Mouse (Mus musculus): ENCODE measurements around the gene Zfp710. TPM values are rescaled to one million over a fixed set of nuclear protein-coding genes. Genes with fewer than 3 reads are reported as not detected.

Zfp710 gene
- polyA plus RNA-seq, 1 experiment = 3.8 TPM

GRCm38 (mm10) chr7:80111066-80112045 is 86.7 kb downstream of the Zfp710 start:
- Histone ChIP-seq H3K4me1 (ENCODE audit: control insufficient read depth, insufficient read depth, low read length) (peaks cover 12% of the 10 kb centered on the region), H3K27ac (ENCODE audit: control insufficient read depth, insufficient read depth, low read depth, low read length) (no peak overlapping the region), H3K27me3 (ENCODE audit: control insufficient read depth, insufficient read depth, low read length) (no peaks in the 10 kb centered on the region), H3K36me3 (ENCODE audit: control insufficient read depth, insufficient read depth, low read length) (no peaks in the 10 kb centered on the region), H3K4me3 (ENCODE audit: control insufficient read depth, low read depth, low read length) (no peak overlapping the region)
- TF ChIP-seq CTCF (IDR thresholded peaks at IDR 0.05; ENCODE audit: control insufficient read depth, insufficient read depth, insufficient replicate concordance, low read depth, low read length) (no peak), POLR2A (IDR thresholded peaks at IDR 0.05; ENCODE audit: control insufficient read depth, low read depth, low read length) (no peak)

- Histone ChIP-seq H3K36me3 (ENCODE audit: control insufficient read depth, insufficient read depth, low read length) (no peaks in the 10 kb centered on the region), H3K27ac (ENCODE audit: control insufficient read depth, insufficient read depth, low read depth, low read length) (peak overlapping the region; percentile 48), H3K4me3 (ENCODE audit: control insufficient read depth, low read depth, low read length) (peak overlapping the region; percentile 79), H3K27me3 (ENCODE audit: control insufficient read depth, insufficient read depth, low read length) (no peaks in the 10 kb centered on the region), H3K4me1 (ENCODE audit: control insufficient read depth, insufficient read depth, low read length) (peaks cover 12% of the 10 kb centered on the region)
- TF ChIP-seq CTCF (IDR thresholded peaks at IDR 0.05; ENCODE audit: control insufficient read depth, insufficient read depth, insufficient replicate concordance, low read depth, low read length) = no peak
- no peak for TF ChIP-seq POLR2A (IDR thresholded peaks at IDR 0.05; ENCODE audit: control insufficient read depth, low read depth, low read length)
Measured at GRCm38 (mm10) chr7:80113989-80114388, 89.4 kb downstream of the Zfp710 start.

DNA sequence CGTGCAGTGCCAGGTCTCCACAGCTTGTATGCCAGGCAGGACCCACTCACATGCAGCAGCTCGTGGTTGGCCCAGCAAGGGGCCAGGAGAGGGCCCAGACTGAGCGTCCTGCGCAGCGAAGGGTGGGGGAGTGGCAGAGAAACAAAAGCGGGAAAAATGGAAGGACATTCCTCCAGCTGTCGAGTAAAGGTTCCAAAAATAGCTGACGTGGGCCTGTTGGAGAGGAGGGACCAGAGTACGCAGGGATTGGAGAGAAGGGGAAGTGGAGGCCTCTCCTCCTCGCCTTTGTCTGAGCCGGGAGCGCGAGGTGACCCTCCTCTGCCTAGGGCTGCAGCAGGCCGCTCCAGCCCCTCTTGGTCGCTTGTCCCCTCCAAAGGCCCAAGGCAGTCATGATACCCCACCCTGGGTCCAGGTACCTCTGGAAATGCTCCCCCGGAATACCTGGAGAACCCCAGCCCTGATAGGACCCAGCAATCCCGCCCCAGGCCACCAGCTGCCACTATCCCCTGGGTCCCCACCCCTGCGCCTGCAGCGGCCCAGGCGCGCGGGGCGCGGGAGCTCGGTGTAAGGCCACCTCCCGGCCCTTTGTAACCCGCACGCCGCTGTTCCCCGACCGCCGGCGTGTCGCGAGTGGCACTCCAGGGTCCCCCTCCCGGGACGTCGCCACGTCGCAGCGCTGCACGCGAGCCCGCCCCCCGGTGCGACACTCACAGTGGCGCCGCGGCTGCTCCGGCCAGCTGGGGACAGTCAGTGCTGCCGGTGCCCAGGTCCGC is 90.0 kb downstream of the Zfp710 start:
- Histone ChIP-seq H3K4me1 (ENCODE audit: control insufficient read depth, insufficient read depth, low read length) (peaks cover 12% of the 10 kb centered on the region), H3K36me3 (ENCODE audit: control insufficient read depth, insufficient read depth, low read length) (no peaks in the 10 kb centered on the region), H3K27me3 (ENCODE audit: control insufficient read depth, insufficient read depth, low read length) (no peaks in the 10 kb centered on the region), H3K27ac (ENCODE audit: control insufficient read depth, insufficient read depth, low read depth, low read length) (peak overlapping the region; percentile 48), H3K4me3 (ENCODE audit: control insufficient read depth, low read depth, low read length) (peak overlapping the region; percentile 79)
- TF ChIP-seq CTCF (IDR thresholded peaks at IDR 0.05; ENCODE audit: control insufficient read depth, insufficient read depth, insufficient replicate concordance, low read depth, low read length) = no peak
- TF ChIP-seq POLR2A (IDR thresholded peaks at IDR 0.05; ENCODE audit: control insufficient read depth, low read depth, low read length) = no peak

- peaks cover 12% of the 10 kb centered on the region for H3K4me1 ChIP-seq (ENCODE audit: control insufficient read depth, insufficient read depth, low read length)
Measured at GRCm38 (mm10) chr7:80115224-80115590, 90.6 kb downstream of the Zfp710 start, which contains the start of gene Idh2. TSS of gene Idh2 (minus strand) at chr7:80115392.

GRCm38 (mm10) chr7:80116158-80116557 is 91.5 kb downstream of the Zfp710 start:
- Histone ChIP-seq H3K4me3 (ENCODE audit: control insufficient read depth, low read depth, low read length) (no peak overlapping the region), H3K36me3 (ENCODE audit: control insufficient read depth, insufficient read depth, low read length) (no peaks in the 10 kb centered on the region), H3K27ac (ENCODE audit: control insufficient read depth, insufficient read depth, low read depth, low read length) (no peak overlapping the region), H3K4me1 (ENCODE audit: control insufficient read depth, insufficient read depth, low read length) (peaks cover 12% of the 10 kb centered on the region), H3K27me3 (ENCODE audit: control insufficient read depth, insufficient read depth, low read length) (no peaks in the 10 kb centered on the region)
- TF ChIP-seq CTCF (IDR thresholded peaks at IDR 0.05; ENCODE audit: control insufficient read depth, insufficient read depth, insufficient replicate concordance, low read depth, low read length) (no peak), POLR2A (IDR thresholded peaks at IDR 0.05; ENCODE audit: control insufficient read depth, low read depth, low read length) (no peak)

More at GRCm38 (mm10) chr7:80115224-80115590, 90.6 kb downstream of the Zfp710 start, which contains the start of gene Idh2:
- Histone ChIP-seq H3K27ac (ENCODE audit: control insufficient read depth, insufficient read depth, low read depth, low read length) (peak within 1 kb of the TSS; percentile 48), H3K36me3 (ENCODE audit: control insufficient read depth, insufficient read depth, low read length) (no peaks in the 10 kb centered on the region), H3K27me3 (ENCODE audit: control insufficient read depth, insufficient read depth, low read length) (no peaks in the 10 kb centered on the region), H3K4me3 (ENCODE audit: control insufficient read depth, low read depth, low read length) (peak within 1 kb of the TSS; percentile 79)
- TF ChIP-seq POLR2A (IDR thresholded peaks at IDR 0.05; ENCODE audit: control insufficient read depth, low read depth, low read length) (peak; percentile 35; the same call in 1 of the 2 replicates), CTCF (IDR thresholded peaks at IDR 0.05; ENCODE audit: control insufficient read depth, insufficient read depth, insufficient replicate concordance, low read depth, low read length) (no peak)

DNA sequence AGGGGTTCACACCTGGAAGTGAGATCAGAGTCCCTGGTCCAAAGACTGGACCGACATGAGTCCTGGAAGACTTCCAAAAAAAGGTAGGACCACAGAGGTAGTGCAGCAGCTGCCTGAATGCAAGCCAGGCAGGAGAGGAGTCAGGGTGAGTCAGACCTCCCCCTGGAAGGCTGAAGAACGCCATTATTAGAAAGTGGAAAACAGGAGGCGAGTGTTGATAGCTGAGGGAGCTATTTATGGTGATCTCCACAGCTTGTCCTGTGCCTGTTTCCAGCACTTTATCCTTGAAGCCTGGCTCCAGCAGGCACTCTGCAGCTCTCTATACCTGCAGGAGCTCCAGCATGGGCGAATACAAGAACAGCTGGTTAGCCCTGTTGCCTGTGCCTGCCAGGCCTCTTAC is 94.6 kb downstream of the Zfp710 start:
- H3K27me3 ChIP-seq (ENCODE audit: control insufficient read depth, insufficient read depth, low read length) = no peaks in the 10 kb centered on the region
- peaks cover 12% of the 10 kb centered on the region for H3K4me1 ChIP-seq (ENCODE audit: control insufficient read depth, insufficient read depth, low read length)
- H3K36me3 ChIP-seq (ENCODE audit: control insufficient read depth, insufficient read depth, low read length) = no peaks in the 10 kb centered on the region
- no peak overlapping the region for H3K27ac ChIP-seq (ENCODE audit: control insufficient read depth, insufficient read depth, low read depth, low read length)
- TF ChIP-seq CTCF (IDR thresholded peaks at IDR 0.05; ENCODE audit: control insufficient read depth, insufficient read depth, insufficient replicate concordance, low read depth, low read length) (no peak), POLR2A (IDR thresholded peaks at IDR 0.05; ENCODE audit: control insufficient read depth, low read depth, low read length) (no peak)
- H3K4me3 ChIP-seq (ENCODE audit: control insufficient read depth, low read depth, low read length) = no peak overlapping the region

GRCm38 (mm10) chr7:80121083-80121482 is 96.5 kb downstream of the Zfp710 start:
- H3K4me3 ChIP-seq (ENCODE audit: control insufficient read depth, low read depth, low read length) = no peak overlapping the region
- no peaks in the 10 kb centered on the region for H3K36me3 ChIP-seq (ENCODE audit: control insufficient read depth, insufficient read depth, low read length)
- H3K27me3 ChIP-seq (ENCODE audit: control insufficient read depth, insufficient read depth, low read length) = no peaks in the 10 kb centered on the region
- no peak overlapping the region for H3K27ac ChIP-seq (ENCODE audit: control insufficient read depth, insufficient read depth, low read depth, low read length)
- no peak for TF ChIP-seq CTCF (IDR thresholded peaks at IDR 0.05; ENCODE audit: control insufficient read depth, insufficient read depth, insufficient replicate concordance, low read depth, low read length)
- no peak for TF ChIP-seq POLR2A (IDR thresholded peaks at IDR 0.05; ENCODE audit: control insufficient read depth, low read depth, low read length)
- no peaks in the 10 kb centered on the region; the same call in 1 of the 2 replicates for H3K4me1 ChIP-seq (ENCODE audit: control insufficient read depth, insufficient read depth, low read length)
